Mouse (Mus musculus): ENCODE measurements around the gene Iqch.
A peak's percentile ranks its signal among the peaks of the same experiment; 100 is the strongest.
"Not testable (repeated sequence)": the region's sequence is repeated elsewhere in the genome, so short reads cannot be mapped to it uniquely, and the experiment has no call there.

Gene Iqch

DNA sequence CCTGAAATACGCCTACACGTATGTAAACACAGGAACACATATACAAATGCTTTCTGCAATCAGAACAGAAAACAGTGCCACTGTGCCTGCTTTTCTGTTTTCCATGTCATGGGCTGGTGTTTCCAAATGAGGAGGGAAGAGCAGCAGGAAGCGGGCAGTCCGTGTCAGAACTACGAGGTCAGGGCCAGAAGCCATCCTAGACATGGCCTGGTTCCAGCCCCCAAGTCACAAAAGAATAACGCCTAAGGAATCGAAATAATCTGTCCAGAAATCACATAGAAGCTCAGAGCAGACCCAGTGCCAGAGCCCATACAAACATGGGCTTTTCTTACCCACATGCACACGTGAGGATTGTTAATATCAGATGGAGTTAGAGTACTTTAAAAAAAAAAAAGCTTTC lies 45.4 kb downstream of the Iqch start:
- no peak for DNase-seq

DNA sequence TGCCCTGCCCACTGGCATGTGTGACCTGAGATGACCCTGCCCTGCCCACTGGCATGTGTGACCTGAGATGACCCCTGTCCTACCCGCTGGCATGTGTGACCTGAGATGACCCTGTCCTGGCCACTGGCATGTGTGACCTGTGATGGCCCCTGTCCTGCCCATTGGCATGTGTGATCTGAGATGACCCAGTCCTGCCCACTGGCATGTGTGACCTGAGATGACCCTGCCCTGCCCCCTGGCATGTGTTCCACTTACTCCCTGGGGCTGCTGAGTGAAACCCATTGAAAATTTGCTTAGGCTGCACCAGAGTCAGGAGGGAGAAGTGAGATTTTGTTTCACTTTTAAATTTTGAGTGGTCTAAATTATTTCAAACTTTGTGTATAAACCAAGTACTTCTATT lies 46.0 kb downstream of the Iqch start:
- DNase-seq = no peak

DNA sequence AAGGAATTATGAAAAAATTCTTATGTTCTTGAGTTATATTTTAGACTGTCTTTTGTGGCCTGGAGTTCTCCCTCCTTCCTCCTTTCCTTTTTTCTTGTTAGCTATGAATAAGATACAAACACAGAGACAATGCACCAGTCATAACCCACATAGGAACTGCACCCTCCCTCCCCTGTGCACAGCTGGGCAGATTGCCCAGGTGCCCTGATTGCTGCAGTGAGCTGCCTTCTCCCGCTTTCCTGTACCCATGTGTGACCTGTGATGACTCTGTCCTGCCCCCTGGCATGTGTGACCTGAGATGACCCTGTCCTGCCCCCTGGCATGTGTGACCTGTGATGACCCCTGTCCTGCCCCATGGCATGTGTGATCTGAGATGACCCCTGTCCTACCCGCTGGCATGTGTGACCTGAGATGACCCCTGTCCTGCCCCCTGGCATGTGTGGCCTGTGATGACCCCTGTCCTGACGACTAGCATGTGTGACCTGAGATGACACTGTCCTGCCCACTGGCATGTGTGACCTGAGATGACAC lies 46.8 kb downstream of the Iqch start:
- DNase-seq = peak; percentile 4

DNA sequence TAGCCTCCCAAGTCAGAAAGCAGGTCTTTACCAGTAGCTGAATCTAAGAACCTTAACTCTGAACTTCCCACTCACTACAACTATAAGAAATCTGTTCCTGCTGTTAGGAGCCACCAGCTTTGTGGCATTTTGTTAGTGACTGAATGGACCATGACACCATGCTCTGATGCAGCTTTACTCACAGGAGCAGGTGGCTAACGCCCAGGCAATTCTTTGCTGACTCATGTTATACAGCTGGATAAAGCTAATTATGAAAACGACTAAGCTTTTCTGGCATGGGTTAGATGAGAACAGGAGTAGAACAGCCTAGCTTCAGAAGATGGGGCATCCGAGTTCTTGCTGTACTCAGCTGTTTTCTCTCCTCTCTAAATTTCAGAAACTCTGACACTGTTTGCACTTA lies 48.7 kb downstream of the Iqch start:
- DNase-seq = no peak

DNA sequence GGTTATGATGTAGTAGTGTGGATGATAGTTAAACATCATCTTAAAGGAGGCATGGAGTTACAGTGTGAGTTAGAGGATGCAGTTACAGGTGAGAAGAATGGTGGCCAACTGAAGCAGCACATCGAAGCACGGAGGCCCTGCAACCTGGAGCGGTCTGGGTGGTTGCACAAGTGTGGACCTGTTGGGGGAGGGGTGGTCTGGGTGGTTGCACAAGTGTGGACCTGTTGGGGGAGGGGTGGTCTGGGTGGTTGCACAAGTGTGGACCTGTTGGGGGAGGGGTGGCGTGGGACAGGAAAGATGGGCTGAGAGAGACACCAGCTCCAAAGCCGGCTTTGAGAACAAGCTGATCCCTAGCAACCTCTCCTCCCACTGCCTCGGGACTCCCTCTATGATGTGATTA lies 51.6 kb downstream of the Iqch start:
- DNase-seq = not testable (repeated sequence)

DNA sequence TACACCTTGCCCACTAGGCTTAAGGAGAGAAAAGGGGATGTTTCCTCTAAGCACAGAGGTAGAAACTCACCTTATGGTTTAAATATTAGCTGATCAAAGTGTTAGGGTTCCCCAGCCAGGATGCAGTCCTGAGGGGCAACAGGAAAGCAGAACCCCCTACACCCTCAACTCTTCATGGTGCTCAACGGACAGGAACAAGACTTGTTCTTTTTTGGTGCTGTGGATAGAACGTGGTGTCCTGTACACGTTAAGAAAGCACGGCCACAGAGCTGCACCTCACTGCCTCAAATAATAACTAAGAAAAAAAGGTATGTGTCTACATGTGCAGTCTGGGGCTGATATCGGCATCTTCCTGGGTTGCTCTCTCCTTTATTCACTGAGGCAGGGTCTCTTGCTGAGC lies 53.3 kb downstream of the Iqch start:
- no peak for DNase-seq

DNA sequence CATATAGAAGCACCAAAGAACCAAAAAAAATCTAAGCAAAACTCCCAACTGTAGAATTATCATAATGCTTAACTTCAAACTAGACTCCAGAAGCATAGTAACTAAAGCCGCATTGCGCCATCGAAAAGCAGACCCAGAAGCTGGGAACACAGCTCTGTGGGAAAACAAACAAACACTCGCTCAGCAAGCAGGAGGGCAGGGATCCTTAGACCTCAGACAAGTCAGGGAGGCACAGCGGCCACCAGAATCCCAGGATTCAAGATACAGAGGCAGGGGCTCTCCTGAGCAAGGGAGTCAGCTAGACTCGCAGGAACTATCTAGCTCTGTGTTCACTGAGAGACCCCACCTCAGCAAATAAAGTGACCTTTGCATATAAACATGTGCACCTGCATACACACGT lies 60.4 kb downstream of the Iqch start:
- DNase-seq = peak; percentile 6

DNA sequence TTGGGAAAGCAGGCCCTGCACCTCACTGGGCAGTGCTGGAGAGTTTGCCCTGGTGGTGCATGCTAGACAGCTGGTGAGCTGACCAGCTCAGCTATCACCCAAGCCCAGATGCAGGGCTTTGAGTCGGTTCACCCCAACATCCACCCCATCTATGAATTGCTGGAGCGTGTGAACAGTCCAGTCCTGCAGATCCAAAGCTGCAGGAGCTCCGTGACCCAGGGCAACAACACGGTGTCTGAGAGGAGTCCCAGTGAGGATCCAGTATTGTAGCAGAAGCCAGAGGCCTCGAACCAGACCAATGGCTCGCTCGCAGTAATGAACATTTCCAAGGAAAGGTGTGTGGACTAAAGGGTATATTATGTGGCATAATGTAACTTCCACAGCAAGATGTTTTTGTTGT lies 61.0 kb downstream of the Iqch start:
- DNase-seq = no peak

DNA sequence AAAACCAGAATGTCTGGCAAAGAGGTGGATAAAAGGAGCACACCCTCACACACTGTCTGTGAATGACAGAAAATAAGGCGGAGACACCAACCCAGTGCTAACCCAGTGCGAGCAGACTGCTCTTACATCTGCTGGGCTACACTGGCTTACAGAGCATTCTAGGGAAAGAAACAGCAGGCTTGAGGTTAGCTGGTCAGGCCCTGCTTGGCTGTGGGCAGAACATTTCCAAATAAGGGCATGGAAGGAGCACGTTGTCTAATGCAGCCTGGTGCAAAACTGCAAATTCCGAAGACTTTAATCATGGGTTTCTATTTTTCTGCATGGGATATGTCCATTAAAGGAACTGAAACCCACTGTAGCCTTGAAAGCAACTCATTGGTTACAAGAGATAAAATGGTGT lies 64.8 kb downstream of the Iqch start:
- DNase-seq = no peak

DNA sequence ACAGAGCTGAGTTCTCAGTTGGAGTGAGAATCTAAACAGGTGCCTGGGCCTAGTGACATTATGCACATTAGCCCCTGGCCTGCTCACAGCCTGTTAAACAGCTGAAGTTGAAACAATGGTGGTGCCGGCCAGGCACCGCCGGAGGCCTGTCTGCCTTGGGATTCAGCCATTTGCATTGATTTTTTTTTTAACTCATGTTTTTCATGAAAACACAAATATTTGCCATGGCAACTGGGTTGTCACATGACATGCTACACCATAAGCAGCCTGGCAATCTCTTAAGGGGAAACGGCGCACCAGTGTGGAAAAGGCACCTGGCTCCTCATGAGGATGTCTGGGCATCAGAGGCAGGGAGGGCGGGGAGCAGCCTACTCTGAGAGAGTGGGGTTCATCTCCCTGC lies 67.3 kb downstream of the Iqch start:
- DNase-seq = no peak

DNA sequence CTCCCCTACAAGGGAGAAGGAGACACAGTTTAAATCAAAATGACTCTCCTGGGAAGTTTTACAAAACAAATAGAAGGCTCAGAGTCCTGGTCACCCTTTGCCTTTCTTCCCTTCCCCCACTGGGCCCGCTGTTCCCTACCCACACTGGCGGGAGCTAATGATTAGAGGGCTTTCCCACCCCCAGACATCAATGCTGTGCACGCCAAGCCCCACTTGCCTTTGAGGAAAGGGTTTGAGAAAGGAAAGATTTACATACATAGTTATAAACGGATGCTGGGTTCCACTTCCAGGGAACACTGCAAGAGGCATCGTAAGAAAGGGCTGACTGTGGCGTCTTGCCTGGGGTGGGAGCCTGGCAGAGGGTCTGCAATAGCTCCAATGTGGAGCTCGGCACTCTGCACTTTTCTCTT lies 67.9 kb downstream of the Iqch start:
- DNase-seq = no peak

DNA sequence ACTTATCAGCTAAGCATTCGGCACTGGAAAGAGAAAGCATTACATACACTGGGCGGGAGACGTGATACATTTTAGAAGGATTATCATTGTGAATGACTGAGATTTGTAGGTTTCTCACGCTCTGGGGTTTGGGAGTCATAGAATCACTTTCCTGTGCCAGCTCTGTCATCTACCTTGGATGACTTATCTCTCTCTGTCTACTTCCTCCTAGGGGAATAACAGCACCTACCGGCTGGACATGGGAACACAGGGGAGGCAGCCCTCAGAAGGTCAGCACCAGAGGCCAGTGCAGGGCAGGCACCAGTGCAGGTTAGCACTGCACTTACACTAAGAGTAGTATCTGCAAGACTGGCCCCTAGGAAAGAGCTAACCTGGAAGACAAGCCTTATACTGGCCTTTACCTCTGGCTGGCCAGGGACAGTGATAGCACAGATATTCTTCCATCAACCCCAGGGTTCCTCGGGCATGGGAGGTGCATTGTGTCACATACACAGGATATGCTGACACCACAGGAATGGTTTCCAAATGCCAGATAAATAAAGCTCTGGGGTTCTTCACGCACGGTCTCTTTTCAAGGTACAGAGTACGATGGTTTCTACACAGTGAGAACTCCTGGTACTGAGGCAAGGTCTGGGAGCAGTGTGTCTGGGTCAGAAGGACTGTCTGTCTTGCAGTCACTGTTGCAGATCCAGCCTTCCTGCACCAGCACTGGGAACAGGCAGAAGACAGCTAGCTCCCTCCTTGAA lies 69.2 kb downstream of the Iqch start:
- DNase-seq = no peak

DNA sequence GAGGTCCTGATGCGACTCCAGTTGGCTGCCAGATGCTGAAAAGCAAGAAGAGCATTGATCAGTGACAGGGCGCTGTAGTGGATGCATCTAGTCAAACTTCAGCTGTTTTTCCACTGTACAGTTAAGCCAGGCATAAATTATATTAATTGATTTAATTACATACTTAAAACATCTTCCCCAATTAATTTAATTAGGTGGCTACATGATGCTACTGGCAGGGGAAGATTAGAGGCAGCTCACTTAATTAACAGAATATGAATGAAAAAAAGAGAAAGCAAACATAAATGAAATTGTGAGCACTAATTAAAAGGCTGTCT lies 78.4 kb downstream of the Iqch start:
- no peak for DNase-seq

DNA sequence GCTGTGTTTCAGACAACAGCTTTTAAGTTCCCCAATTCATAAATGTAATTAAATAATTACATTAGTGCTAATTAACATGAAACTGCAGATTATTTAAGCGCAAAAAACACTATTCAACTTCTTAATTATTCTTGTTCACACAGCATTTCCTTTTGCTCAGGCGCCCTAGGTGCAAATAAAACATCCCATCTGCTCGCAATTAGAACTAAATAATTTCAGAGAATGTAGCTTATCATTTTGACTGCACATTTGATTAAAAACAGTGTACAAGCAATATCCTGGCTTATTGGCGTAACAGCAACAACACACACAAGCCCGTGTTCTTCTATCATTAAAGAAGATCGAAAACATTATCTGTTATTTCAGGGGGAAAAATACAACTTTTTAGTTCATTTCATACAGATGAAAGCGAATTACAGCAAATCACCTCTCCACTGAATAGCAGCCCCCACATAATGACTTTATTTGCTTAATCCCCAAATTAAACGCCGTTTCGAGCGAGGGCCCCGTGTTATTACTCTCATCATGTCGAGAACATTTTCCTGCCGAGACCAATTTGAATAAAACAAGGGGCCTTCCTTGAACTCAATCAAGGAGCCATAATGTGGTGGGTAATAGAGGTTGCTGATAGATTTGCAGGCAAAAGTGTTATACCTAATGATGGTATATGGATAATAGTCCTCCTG lies 78.9 kb downstream of the Iqch start:
- DNase-seq = no peak

DNA sequence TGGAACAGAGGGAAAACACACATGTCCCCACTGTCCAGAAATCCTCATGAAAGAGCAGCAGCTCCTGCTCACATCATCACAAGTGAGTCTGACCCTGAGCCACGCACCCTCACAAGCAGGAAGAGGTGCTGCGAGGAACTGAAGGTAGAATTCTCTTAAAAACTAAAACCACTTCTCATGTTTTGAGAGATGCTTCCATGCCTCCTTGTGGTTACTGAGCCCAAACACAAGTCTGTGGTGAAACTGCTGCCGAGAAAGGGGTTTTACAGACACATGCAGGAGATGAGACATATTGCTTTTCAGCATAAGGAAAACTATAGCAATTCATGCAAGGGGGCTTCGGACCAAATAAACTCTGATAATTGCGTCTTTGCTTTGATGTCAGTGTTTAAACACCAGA lies 89.4 kb downstream of the Iqch start:
- DNase-seq = no peak

DNA sequence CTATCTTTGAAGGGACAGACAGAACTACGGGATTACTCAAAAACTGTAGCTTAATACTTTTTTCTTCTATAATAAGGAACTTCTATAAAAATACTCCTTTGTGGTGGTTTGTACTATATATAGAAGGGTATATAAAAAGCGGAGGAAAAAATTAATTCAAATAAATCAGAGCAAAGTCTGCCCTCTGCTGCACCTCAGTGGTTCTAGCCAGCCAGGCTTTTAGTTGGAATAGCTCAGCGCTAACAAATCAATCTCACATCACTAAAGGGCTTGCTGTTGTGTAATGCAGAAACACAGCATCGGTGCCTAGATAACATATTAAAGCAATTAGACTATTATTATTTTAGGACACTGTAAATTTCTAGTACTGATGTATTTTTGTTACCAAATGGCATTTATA lies 91.3 kb downstream of the Iqch start:
- no peak for DNase-seq

DNA sequence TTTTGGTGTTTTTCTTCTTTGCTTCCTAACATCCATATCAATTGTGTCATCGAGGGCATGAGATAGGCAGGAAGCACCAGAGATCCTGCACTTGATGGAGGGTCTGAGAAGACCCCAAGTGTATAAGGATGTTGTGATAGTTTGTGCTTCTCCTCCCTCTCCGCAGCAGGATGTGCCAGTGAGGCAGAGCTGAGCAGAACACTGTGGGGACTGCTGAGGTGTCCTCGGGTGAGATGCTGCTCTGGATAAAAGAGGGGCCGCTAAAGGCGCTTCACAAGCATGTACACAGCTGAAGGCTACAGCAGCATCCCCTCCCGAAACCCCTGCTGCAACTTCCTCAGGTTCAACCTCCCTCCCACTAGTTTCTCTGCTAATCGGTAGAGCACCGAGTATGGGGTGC lies 95.2 kb downstream of the Iqch start:
- DNase-seq = no peak

DNA sequence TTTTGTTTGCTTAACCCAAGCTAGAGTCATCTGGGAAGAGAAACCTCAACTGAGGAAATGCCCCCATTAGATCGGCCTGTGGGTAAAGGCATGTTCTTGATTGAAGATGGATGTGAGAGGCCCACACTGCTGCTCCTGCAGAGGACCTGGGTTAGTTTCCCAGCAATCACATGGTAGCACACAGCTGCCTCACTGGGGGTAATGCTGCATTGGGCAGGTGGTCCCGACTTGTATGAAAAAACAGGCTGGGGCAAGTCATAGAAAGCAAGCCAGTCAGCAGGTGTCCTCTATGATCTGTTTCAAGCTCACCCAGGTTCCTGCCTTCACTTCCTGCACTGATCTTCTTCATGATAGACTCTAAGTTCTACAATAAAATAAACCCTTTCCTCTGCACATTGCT lies 98.4 kb downstream of the Iqch start:
- no peak for DNase-seq

DNA sequence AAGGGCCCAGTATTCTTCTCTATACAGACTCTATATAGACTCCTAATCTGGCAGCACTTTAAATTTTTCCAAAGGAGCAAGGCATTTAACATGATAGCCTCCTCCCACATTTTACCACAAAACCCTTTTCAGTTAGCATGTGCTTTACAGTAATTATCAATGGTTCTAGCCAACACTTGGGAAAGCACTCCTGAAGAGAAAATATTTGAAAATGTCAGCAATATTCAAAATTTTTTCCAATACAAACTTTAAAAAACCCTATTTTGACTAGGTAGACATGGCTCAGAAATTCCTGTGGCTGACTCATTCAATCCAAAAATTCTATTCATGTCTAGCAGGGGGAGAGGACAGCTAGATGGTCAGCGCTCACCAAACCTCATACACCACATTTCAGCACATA lies 100.8 kb downstream of the Iqch start:
- DNase-seq = no peak

DNA sequence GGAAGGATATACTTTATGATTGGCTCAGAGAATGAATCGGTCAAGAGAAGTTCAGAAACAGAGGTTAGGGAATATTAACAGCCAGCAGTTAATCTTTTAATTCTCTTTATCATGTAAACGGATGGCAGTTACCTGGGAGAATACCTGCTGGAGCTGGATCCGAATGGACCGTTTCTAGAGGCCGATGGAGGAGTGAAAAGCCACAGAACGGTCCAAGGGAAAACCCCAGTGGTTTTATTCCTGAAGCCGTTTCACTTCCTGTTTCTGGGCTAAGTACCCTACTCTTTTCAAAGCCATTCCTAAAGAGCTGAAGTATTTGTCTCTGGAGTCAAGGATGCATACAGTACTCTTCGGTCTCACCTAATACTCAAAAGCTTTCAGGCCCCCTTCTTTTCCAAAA lies 102.4 kb downstream of the Iqch start:
- no peak for DNase-seq

DNA sequence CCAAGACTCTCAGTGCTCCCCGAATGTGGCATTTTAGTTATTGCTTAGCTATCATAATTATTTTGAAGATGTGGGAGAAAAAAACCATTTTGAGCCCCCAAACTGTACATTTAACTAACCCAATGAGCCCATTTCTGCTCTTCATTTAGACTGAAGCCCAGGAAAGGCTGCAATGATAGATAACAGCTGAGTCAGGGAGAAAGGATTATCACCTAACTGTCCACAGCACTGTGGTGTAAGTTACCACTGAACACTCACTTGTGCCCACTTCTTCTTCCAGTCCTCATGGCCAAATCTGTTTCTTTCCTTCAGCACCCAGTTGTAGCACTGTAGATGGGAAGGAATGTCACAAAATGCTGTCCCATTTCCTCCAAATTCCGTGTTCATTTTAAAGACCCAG lies 106.5 kb downstream of the Iqch start:
- no peak for DNase-seq

DNA sequence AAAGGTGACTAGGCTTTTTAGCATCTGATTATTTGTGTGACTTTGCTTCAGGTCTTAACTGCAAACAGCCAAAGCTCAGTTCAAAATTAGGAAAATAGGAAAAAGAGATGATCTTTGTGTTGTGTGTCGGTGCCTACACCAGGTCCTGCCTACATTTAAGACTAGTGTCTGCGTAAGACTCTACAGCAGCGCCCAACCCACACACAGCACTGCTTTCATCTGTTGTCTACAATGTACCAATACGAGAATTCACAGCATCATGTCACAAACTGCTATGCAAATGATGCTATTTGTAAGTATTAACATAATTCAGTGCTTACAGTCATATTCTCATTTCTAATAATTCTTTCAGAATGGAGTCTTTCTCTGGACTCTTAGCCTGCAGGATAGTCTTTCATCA lies 108.5 kb downstream of the Iqch start:
- DNase-seq = no peak

DNA sequence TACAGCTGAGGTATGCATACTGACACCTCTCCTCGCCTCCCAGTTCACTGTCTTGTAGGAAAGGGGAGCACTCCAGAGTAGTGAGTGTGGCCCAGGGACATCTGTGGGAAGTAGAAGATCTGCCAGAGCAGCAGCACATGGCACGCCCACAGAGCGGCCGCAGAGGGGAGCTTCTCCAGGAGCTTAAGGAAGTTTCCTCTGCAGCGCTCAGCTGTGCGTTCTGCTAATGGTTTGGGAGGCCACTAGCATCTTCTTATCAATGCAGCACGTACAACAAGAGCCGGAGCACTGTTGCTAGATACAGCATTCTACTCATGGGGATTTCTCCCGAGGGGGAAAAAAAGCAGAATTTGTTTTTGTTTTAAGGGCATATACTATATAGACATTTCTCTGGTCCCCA lies 110.0 kb downstream of the Iqch start:
- DNase-seq = no peak

DNA sequence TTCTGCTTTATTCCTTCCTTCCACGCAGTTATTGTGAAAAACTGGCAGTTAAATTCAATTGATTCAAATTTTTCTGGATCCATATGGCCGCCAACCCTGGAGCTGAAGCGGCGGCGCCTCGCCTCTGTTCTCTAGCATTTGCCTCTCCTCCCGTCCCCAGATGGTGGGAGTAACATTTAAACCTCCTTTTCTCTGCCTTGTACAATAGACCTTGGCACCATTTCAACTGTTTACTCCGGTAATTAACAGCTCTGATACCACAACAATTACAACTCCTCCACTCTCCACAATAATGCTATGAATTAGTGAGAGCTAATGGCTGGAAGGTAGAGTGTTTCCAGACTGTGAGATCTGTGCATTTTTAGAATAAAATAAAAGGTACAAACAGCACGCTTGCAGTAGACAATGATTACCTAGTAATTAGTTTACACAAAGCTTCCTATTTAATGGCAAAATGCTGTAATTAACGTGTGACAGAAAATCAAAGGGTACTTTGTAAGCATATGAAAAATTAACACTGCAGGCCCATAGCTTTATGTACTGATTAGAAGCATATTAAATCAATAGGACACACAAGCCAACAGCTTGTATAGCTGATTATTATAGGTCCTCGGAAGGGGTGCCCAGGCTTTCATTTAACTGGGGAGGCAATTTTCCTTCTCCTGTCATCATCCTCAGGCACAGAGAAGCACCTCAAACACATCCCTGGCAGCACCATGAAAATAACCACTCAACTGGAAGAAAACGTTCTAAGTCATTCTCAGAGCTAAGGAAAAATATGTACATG lies 111.6 kb downstream of the Iqch start:
- DNase-seq = no peak

Data from lung, postnatal 36 days (tissue).